In genomic region chrX:12060848-12061247, GRCm38 (mm10) we compare ENCODE assay signal across 30 mouse cellular contexts.
"Had no signal": no experiment of that assay in that cellular context is flagged by ENCODE, and none has a peak within 500 bp of the region (broad histone marks: within the 10 kb centered on the region; RNA-seq: fewer than 3 reads in every experiment).

No protein-coding gene starts in this region.

- H3K36me3 ChIP-seq: midbrain, embryonic 15.5 days had no signal

- ATAC-seq: liver, embryonic 12.5 days; liver, postnatal 0 days; lung, postnatal 0 days; midbrain, embryonic 15.5 days; midbrain, embryonic 16.5 days had no signal

- DNase-seq: left cerebral cortex, postnatal 4 days; liver, embryonic 13.5 days; liver, postnatal 0 days; lung, adult 18-20 months; lung, adult 2 months; lung, embryonic 14.5 days; lung, postnatal 10 days; lung, postnatal 14 days; lung, postnatal 36 days; lung, postnatal 4 days; midbrain, embryonic 14.5 days had no signal

- H3K9me3 ChIP-seq: limb, embryonic 10.5 days; limb, embryonic 12.5 days; limb, embryonic 13.5 days; limb, embryonic 15.5 days; liver, embryonic 12.5 days; liver, embryonic 13.5 days; liver, embryonic 15.5 days; lung, embryonic 15.5 days; megakaryocyte, embryonic 14.5 days; midbrain, embryonic 10.5 days; midbrain, embryonic 12.5 days; midbrain, embryonic 15.5 days; neural tube, embryonic 12.5 days had no signal

- H3K4me3 ChIP-seq: left cerebral cortex, adult 2 months; limb, embryonic 10.5 days; limb, embryonic 12.5 days; limb, embryonic 13.5 days; limb, embryonic 15.5 days; liver, embryonic 12.5 days; liver, embryonic 13.5 days; liver, embryonic 15.5 days; lung, embryonic 15.5 days; megakaryocyte, embryonic 14.5 days; midbrain, embryonic 10.5 days; midbrain, embryonic 12.5 days; midbrain, embryonic 15.5 days; myocyte; neural tube, embryonic 12.5 days had no signal

- H3K27me3 ChIP-seq: liver, embryonic 13.5 days; lung, embryonic 15.5 days had no signal

- H3K27ac ChIP-seq: left cerebral cortex, adult 2 months; limb, embryonic 10.5 days; limb, embryonic 12.5 days; limb, embryonic 13.5 days; limb, embryonic 15.5 days; liver, embryonic 12.5 days; liver, embryonic 13.5 days; liver, embryonic 14.5 days; liver, embryonic 15.5 days; lung, embryonic 15.5 days; macrophage; midbrain, embryonic 10.5 days; midbrain, embryonic 12.5 days; midbrain, embryonic 15.5 days; neural tube, embryonic 12.5 days had no signal

- H3K9ac ChIP-seq: limb, embryonic 12.5 days; limb, embryonic 13.5 days; limb, embryonic 15.5 days; liver, embryonic 12.5 days; liver, embryonic 13.5 days; liver, embryonic 14.5 days; liver, embryonic 15.5 days; liver, postnatal 0 days; lung, embryonic 14.5 days; lung, embryonic 15.5 days; midbrain, embryonic 12.5 days; midbrain, embryonic 15.5 days; neural tube, embryonic 12.5 days had no signal

- H3K4me2 ChIP-seq: limb, embryonic 12.5 days; limb, embryonic 13.5 days; limb, embryonic 15.5 days; liver, embryonic 11.5 days; liver, embryonic 12.5 days; liver, embryonic 13.5 days; liver, embryonic 15.5 days; lung, embryonic 14.5 days; lung, embryonic 15.5 days; midbrain, embryonic 12.5 days; midbrain, embryonic 15.5 days; neural tube, embryonic 12.5 days had no signal
